Mouse (Mus musculus): ENCODE measurements at regions not wholly inside any gene's neighbourhood (a gene's known extent, or its start where the extent isn't known, plus 50 kb on each side); places are given as distances from the start of the nearest gene placed in this dataset.

DNA sequence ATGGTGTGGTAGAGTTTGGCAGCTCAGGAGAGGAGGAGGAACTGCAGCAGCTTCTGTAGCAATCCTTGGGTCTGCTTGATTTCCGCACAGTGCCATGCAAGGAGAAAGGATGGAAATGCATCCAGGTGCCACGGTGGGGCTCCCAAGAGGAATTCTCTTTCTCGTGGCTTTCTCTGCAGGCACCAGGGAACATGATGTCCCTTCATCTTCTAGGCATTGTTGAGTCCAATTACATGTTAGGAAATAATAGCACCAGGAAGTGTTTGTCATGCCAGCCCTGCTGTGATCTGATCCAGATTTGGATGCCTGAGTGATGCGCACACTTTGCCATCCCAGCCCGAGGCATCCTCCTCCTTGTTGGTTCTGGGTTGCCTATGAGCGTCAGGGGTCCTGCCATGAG lies 72.6 kb upstream of the Agap1 start:
- DNase-seq (ENCODE audit: low spot score): no peak

DNA sequence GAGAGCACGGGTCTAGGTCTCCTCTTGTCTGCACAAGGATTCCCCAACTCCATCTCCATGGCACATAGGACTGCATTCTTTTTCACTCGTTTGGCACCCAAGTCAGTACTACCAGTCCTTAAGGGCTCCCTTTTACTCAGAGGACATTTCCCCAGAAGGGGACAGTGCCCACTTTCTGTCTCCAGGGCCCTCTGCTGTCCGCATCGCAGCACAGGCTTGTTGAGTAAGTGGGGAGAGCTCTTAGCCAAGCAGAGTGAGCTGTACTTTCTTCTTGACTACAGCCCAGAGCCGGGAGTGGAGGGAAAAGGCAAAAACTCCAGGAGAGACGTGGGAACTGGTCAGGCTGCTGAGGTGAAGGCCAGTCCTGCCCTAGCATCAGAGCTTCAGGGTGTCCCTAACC lies 69.5 kb upstream of the Agap1 start:
- DNase-seq (ENCODE audit: low spot score): no peak

DNA sequence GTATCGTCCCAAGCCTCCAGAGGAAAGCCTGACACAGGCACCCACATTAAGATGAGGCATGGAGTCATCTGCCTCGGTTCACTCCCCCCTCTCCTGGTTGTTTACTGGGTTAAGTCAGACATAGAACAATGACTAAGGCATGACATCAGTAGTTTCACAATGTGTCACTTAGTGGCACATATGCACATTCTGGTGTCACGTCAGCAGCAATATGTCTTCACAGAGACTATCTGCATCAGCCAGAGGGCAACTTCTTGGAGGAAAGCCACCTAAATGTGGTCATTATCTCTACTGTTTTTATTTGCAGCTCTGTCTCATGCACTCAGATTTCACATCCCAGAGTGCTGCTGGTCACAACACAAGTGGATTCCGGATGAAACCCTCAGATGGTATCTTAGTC lies 61.9 kb upstream of the Agap1 start:
- DNase-seq (ENCODE audit: low spot score): no peak

DNA sequence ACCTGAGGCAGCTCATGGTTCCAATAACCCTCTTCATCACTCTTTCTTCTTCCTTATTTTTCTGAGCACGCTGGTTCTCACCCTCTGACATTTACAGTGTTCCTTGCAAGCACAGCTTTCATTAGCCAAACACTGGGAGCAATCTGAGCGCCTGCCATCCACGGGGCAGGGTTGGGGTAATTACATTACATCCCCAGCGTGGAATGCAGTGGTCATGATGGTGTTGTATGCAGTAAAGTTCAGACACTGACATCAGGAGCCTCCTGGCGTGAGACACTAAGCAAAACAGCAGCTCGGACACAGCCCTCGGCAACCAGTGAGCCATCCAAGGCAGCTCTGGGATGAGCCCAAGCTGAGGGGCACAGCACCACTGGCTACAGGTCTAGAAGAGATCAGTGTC lies 60.1 kb upstream of the Agap1 start:
- DNase-seq (ENCODE audit: low spot score): no peak

DNA sequence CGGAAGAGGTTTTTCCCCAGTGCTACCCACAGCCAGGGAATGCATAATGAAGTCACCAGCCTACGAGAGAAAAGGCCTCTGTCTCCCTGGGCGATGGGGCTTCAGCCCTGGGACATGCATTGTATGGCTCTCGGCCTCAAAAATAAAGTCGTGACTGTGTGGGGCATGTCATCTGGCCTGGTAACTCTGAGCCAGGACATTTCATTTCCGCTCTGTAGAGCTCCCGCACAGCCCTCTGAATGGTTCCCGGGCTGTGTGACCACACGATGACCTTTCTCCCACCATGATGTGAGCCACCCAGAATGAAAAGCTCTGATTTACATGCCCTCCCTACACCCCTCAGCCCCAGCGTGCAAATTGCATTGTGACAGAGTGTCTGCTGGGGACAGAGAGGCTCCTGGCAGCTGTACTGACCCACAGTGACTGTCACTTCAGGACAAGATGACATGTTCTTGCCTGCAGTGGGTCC lies 53.8 kb upstream of the Agap1 start:
- DNase-seq (ENCODE audit: low spot score): no peak

DNA sequence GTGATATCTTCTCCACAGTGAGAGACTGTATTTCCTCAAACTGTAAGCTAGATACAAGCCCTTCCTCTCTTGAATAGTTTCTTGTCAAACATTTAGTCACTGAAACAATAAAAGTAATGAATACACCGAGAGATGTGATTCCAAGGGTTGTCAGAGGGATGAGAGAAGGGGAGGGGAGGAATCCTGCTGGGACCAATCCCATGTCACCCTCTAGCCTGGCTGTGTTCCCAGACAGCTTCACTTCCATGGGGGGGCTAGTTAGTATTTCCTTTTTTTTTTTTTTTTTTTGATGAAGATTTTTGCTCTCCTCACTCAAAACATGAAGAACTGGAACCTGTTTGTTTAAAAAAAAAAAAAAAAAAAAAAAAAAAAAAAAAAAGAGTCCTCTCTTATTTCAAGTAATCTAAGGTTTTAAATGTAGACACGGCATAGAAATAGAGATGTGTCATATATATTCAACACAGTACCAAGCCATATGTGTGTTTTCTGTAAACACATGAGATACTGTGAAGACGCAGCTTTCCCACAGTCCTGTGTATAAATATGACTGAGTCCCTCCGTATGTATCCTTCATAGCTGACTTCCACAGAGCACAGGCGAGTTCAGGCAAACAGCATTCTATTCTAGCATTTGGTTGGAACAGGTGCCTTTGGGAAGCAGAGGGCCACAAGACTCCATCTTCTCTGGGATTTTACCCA lies 51.9 kb upstream of the Agap1 start:
- DNase-seq (ENCODE audit: low spot score): no peak

DNA sequence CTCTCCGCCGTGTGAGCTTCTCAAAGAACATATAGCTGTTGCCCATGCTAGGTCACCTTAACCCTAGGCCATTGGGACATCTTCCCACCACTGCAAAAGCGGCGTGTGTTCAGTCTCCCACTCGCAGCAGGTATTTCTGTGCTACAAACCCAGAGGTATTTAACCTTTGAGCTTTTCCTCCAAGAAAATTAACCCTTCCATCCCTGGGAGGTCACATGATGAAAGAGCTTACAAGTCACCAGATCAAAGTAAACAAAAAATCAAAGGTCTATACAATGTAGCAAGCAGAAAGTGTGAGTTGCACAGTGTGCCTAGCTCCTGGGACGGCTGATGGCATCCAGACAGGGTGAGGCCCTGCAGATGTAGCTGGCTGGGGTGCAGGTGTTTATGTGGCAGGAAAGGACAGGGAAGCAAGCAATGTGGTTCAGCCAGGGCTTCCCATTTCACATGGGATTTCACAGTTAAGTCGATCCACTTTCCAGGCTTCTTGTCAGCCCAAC lies 51.0 kb upstream of the Agap1 start:
- DNase-seq (ENCODE audit: low spot score): no peak
